Mouse (Mus musculus): ENCODE measurements around the gene Kdm1a.

Kdm1a gene

GRCm38 (mm10) chr4:136621956-136622355 lies 19.4 kb upstream of the Kdm1a start:
- CTCF ChIA-PET = interaction anchor here (0.6 to 2.4 kb wide), 74 partner anchors 9 to 1855 kb away, joined by 3 to 11 read pairs (median 4); partner anchors contain the start of genes Kdm1a (in 2 of the 4), Asap3 (in 1 of the 4) and Htr1d (in 1 of the 4)
- POLR2A ChIA-PET = interaction anchor here in 3 of 4 experiments (0.9 to 1.6 kb wide), 10 partner anchors 11 to 208 kb away, joined by 3 to 5 read pairs (median 4); partner anchors contain the start of genes Luzp1 (in 1 of the 3) and Tex46 (in 1 of the 3)

GRCm38 (mm10) chr4:136621336-136621735 lies 18.8 kb upstream of the Kdm1a start:
- ChIA-PET CTCF (interaction anchor here (0.6 to 2.4 kb wide), 76 partner anchors 9 to 1854 kb away, joined by 3 to 11 read pairs (median 4); partner anchors contain the start of genes Kdm1a (in 2 of the 4), Asap3 (in 1 of the 4) and Htr1d (in 1 of the 4)), POLR2A (interaction anchor here (0.6 to 1.6 kb wide), 9 partner anchors 11 to 304 kb away, joined by 3 to 5 read pairs (median 4); partner anchors contain the start of gene Tex46 (in 1 of the 4))

GRCm38 (mm10) chr4:136613657-136614056 lies 11.1 kb upstream of the Kdm1a start:
- ChIA-PET POLR2A (interaction anchor here in 3 of 4 experiments (0.6 to 1.3 kb wide), 6 partner anchors 31 to 647 kb away, joined by 3 to 4 read pairs (median 3); no protein-coding TSS in a partner anchor), CTCF (interaction anchor here in 1 of 4 experiments (1.5 to 1.7 kb wide), 2 partner anchors 9 to 11 kb away, joined by 4 to 5 read pairs; partner anchors contain the start of genes Kdm1a and Lactbl1)

GRCm38 (mm10) chr4:136610387-136610856 lies 7.9 kb upstream of the Kdm1a start, which contains the start of gene Tex46:
TSS of gene Tex46 (plus strand) at chr4:136610437.
- ChIA-PET POLR2A (interaction anchor here in 3 of 4 experiments (0.6 to 1.7 kb wide), 9 partner anchors 11 to 734 kb away, joined by 3 to 6 read pairs (median 3); no protein-coding TSS in a partner anchor), CTCF (interaction anchor here in 3 of 4 experiments (0.6 kb wide), 3 partner anchors 56 to 960 kb away, joined by 3 read pairs; no protein-coding TSS in a partner anchor)

GRCm38 (mm10) chr4:136605756-136606485 lies 3.4 kb upstream of the Kdm1a start:
- ChIA-PET CTCF (interaction anchor here in 2 of 4 experiments (0.7 to 1.8 kb wide), 3 partner anchors 12 to 345 kb away, joined by 3 to 8 read pairs (median 4); no protein-coding TSS in a partner anchor), POLR2A (interaction anchor here (0.6 to 7.8 kb wide), 26 partner anchors 8 to 634 kb away, joined by 3 to 82 read pairs (median 4); partner anchors contain the start of genes Lactbl1 (in 1 of the 4) and Luzp1 (in 1 of the 4))

- POLR2A ChIA-PET = interaction anchor here (0.6 to 7.8 kb wide), 26 partner anchors 9 to 567 kb away, joined by 3 to 82 read pairs (median 4); partner anchors contain the start of genes 6030445D17Rik (in 3 of the 4) and Luzp1 (in 1 of the 4)
- CTCF ChIA-PET = interaction anchor here in 3 of 4 experiments (0.6 to 1.8 kb wide), 10 partner anchors 10 to 373 kb away, joined by 3 to 9 read pairs (median 3); partner anchors contain the start of gene Lactbl1 (in 1 of the 3)
These were observed 437 bp downstream of the Kdm1a start for GRCm38 (mm10) chr4:136602018-136602554.

GRCm38 (mm10) chr4:136601476-136601875 lies 1.0 kb downstream of the Kdm1a start:
- POLR2A ChIA-PET = interaction anchor here in 3 of 4 experiments (0.6 to 7.8 kb wide), 16 partner anchors 9 to 177 kb away, joined by 3 to 82 read pairs (median 4); partner anchors contain the start of genes 6030445D17Rik (in 1 of the 3) and Luzp1 (in 1 of the 3)
- CTCF ChIA-PET = interaction anchor here in 3 of 4 experiments (0.7 to 1.8 kb wide), 4 partner anchors 10 to 21 kb away, joined by 3 to 9 read pairs (median 3); partner anchors contain the start of gene Lactbl1 (in 1 of the 3)

GRCm38 (mm10) chr4:136600536-136600935 lies 2.0 kb downstream of the Kdm1a start:
- CTCF ChIA-PET = interaction anchor here (0.6 to 1.3 kb wide), 9 partner anchors 17 to 38 kb away, joined by 3 to 4 read pairs (median 3); no protein-coding TSS in a partner anchor
- POLR2A ChIA-PET = interaction anchor here in 3 of 4 experiments (0.6 to 7.8 kb wide), 14 partner anchors 8 to 176 kb away, joined by 3 to 82 read pairs (median 5); partner anchors contain the start of gene Luzp1 (in 2 of the 3)

GRCm38 (mm10) chr4:136599869-136600268 lies 2.7 kb downstream of the Kdm1a start:
- ChIA-PET CTCF (interaction anchor here in 3 of 4 experiments (0.7 to 1.1 kb wide), 8 partner anchors 16 to 196 kb away, joined by 3 to 4 read pairs (median 3); no protein-coding TSS in a partner anchor), POLR2A (interaction anchor here in 3 of 4 experiments (0.6 to 7.8 kb wide), 13 partner anchors 8 to 314 kb away, joined by 3 to 82 read pairs (median 4); partner anchors contain the start of gene Luzp1 (in 1 of the 3))

GRCm38 (mm10) chr4:136598268-136598876 lies 4.2 kb downstream of the Kdm1a start:
- ChIA-PET POLR2A (interaction anchor here in 3 of 4 experiments (0.6 to 2.0 kb wide), 16 partner anchors 7 to 309 kb away, joined by 3 to 6 read pairs (median 4); partner anchors contain the start of genes 6030445D17Rik (in 1 of the 3) and Luzp1 (in 1 of the 3)), CTCF (interaction anchor here in 2 of 4 experiments (0.5 to 1.7 kb wide), 4 partner anchors 11 to 181 kb away, joined by 3 to 4 read pairs (median 3); no protein-coding TSS in a partner anchor)

GRCm38 (mm10) chr4:136595221-136595620 lies 7.3 kb downstream of the Kdm1a start:
- CTCF ChIA-PET = interaction anchor here in 2 of 4 experiments (0.7 to 1.1 kb wide), 2 partner anchors 45 to 69 kb away, joined by 3 to 4 read pairs; no protein-coding TSS in a partner anchor
- POLR2A ChIA-PET = interaction anchor here in 2 of 4 experiments (0.7 to 7.6 kb wide), 21 partner anchors 7 to 1182 kb away, joined by 3 to 82 read pairs (median 4); partner anchors contain the start of genes 6030445D17Rik (in 1 of the 2), Htr1d (in 1 of the 2), Kdm1a (in 1 of the 2) and Tex46 (in 1 of the 2)

- ChIA-PET POLR2A (interaction anchor here (0.6 to 7.6 kb wide), 40 partner anchors 8 to 1041 kb away, joined by 3 to 82 read pairs (median 5); partner anchors contain the start of genes Kdm1a (in 2 of the 4), 6030445D17Rik (in 1 of the 4), E2f2 (in 1 of the 4) and Htr1d (in 1 of the 4)), CTCF (interaction anchor here in 3 of 4 experiments (0.6 to 1.3 kb wide), 5 partner anchors 27 to 375 kb away, joined by 3 to 4 read pairs (median 3); no protein-coding TSS in a partner anchor)
These were observed 8.5 kb downstream of the Kdm1a start for GRCm38 (mm10) chr4:136594006-136594405.

GRCm38 (mm10) chr4:136592111-136592510 lies 10.4 kb downstream of the Kdm1a start:
- ChIA-PET POLR2A (interaction anchor here in 3 of 4 experiments (0.6 to 7.6 kb wide), 25 partner anchors 8 to 1085 kb away, joined by 3 to 82 read pairs (median 4); partner anchors contain the start of genes Kdm1a (in 2 of the 3), 6030445D17Rik (in 1 of the 3) and Hnrnpr (in 1 of the 3)), CTCF (interaction anchor here in 2 of 4 experiments (0.7 to 1.5 kb wide), 4 partner anchors 9 to 404 kb away, joined by 3 to 13 read pairs (median 4); no protein-coding TSS in a partner anchor)

- POLR2A ChIA-PET = interaction anchor here in 2 of 4 experiments (0.8 to 2.8 kb wide), 17 partner anchors 8 to 127 kb away, joined by 3 to 10 read pairs (median 5); partner anchors contain the start of gene Kdm1a (in 1 of the 2)
- CTCF ChIA-PET = interaction anchor here in 1 of 4 experiments (0.9 to 1.2 kb wide), 3 partner anchors 10 to 33 kb away, joined by 3 read pairs; no protein-coding TSS in a partner anchor
These were observed 14.5 kb downstream of the Kdm1a start for GRCm38 (mm10) chr4:136588003-136588402.

GRCm38 (mm10) chr4:136587221-136587827 lies 15.2 kb downstream of the Kdm1a start:
- CTCF ChIA-PET = interaction anchor here in 1 of 4 experiments (0.9 to 1.2 kb wide), 3 partner anchors 11 to 34 kb away, joined by 3 read pairs; no protein-coding TSS in a partner anchor
- POLR2A ChIA-PET = interaction anchor here in 2 of 4 experiments (0.8 to 7.3 kb wide), 18 partner anchors 6 to 126 kb away, joined by 3 to 60 read pairs (median 4); partner anchors contain the start of gene Kdm1a (in 1 of the 2)
